Mouse (Mus musculus) 3T3-L1 (cell line): ENCODE measurements around the gene Sardh.

ENCODE experiments used
- DNase-seq: peaks from one replicate; pipeline ENCODE4 v3.0.0-alpha.2; 2015; ENCODE audit warnings: low read depth, low spot score

The Sardh gene

DNA sequence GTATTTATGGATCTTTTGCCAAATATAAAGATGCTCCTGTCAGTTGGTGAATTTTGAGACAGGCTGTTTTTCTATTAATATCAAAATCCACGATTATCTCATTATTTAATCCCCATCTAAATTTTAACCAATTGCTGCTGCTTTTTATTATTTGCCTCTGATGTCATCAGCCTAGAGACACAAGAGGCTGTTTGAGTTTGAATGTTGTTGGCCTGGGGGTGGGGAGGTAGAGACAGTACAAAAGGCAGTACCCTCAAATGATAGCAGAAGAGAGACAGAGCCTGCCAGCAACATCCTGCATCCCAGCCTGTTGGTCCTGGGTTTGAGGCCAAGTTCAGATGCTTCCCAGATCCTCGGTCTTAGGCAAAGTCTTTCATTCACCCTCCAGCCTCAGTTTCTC lies 73.9 kb downstream of the Sardh start:
- DNase-seq: no peak

DNA sequence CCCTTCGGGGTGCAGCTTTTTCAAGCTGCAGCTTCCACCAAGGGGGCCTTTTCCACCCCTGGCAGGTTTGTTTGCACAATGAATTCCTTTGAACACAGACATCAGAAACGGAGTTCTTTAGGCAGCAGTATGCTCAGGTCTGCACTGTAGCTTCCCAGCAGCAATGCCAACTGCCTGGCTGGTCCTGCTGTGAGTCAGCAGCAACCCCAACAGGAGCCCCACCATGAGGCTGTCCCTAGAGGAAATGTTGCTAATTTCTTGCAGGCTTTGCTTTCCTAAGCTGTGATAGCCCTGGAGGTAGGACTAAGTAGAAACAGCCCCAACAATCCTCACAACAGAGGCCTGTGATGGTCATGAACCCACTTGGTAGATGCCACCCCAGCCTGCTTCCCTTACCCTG lies 81.1 kb downstream of the Sardh start:
- DNase-seq: peak; percentile 86

DNA sequence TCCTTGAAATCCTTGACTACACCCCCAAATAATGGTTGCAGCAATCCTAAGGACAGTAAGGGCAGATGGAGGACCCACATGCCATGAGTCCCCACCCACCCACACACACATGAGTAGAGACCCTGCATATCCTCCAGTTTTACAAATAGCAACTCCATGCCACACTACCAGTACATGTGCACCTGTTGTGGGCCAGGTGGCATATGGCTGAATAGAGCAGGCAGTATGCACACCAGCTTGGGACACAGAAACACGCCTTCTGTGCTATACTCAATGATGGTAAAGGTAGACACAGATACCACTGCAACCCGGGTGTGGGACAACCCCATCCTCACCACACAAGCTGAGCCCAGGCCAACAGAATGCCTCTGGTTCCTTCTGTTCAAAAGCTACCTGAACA lies 82.1 kb downstream of the Sardh start:
- DNase-seq: no peak

DNA sequence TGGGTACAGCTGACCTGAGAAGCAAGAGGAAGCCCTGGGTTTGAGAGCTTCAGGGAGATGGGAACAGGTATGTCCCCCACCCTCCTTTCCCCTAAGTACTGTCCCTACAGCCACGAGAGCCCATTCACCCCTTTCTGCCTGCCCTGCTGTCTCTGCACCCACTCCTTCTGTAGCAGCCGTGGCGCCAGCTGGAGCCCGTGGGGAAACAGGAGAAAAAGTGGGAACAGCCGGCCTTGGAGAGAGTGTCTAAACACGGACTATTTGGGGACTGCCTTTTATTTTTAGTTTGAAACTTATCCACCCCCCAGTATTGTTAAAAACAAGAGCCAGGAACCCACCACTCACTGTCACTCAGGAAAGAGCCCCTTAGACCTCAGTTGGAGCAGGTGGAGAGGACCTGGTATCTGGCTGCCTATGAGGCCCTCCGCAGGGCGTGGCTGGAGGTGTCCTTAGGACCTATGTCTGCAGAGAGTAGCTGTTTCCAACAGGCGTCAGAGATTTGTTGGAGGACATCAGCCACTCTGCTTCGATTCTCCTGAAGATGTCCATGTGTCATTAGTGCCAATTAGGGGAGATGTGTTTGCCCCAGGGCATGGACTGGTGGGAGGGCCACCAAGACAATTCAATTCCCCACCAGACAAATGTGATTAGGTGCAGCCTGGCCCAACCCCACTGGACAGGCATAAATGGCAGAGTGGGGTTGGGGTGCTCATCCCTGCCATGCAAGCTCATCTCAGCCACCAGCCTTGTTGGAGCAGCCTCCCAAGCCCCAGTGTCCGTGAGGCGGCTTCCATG lies 83.1 kb downstream of the Sardh start, which contains the start of gene Dbh:
Dbh (plus strand) TSS at position 438 of the 795 bp plus-strand sequence.
- no peak for DNase-seq

DNA sequence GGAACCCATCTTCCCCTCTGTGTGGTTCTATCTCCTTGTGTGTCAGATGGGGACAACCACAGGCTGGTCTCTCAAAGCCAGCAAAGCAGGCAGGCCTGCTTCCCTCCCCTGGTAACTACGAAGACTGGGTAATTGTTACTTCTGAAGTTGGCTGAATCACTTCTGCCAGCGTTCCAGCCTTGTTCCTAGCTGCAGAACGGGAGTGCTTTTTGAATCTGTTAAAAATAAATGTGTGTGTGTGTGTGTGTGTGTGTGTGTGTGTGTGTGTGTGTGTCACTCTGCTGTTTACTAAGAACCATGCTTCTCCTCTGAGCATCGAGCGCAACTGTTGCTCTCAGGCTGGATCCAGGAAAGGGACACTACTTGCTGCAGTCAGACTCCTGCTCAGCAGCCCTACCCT lies 84.3 kb downstream of the Sardh start:
- DNase-seq: no peak

DNA sequence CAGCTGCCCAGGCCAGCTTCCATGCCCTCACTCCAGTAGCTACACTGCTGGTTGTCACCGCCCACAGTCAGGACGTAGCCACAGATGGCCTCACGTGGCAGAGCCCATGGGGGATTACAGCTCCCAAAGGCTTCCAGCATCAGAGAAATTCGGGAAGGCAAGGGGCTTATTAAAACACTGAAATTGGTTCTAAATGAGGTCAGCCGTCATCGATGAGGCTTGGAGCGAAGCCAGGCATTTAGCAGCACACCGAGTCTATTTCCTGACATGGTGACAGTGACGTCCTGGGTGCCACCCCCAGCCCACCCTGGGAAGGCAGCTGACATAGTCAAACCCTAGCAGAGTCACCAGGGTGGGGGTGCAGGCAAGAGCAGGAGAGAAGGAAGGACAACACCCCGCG lies 85.5 kb downstream of the Sardh start:
- no peak for DNase-seq

DNA sequence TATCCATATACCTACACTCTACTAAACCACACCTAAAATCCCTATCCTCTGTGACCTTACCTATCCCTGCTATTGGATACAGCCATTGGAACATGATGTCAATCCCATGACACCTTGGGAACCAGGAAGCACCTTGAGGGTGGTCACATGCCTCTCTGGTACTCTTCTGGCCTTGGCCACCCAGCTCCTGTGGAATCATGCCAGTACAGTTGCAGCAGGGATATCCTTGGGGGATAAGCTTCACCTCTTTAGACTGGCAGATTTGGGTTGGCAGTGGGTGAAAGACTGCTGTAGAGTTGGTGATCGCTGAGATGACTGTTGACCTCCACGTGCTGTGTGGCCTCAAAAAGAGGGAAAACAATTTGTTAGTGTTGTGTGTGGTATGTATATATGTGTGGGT lies 86.6 kb downstream of the Sardh start:
- DNase-seq: no peak

DNA sequence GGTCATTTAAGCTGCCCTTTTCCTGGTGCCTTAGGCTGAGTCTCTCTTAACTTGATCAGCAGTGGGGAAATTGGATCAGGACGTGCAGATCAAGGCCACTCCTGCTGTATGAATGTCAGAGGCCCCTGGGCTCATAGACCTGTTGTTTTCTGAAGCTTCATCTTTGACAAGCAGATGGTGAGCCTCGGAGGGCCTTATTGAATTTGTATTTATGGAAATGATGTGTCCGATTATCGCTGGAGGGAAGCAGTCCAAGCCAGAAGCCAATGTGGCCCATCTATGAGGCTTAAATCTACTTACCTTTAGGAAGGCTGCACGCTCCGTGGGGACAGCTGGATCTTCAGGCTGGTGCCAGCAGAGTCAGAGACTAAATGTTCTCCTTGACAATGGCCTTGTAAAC lies 91.5 kb downstream of the Sardh start:
- no peak for DNase-seq

DNA sequence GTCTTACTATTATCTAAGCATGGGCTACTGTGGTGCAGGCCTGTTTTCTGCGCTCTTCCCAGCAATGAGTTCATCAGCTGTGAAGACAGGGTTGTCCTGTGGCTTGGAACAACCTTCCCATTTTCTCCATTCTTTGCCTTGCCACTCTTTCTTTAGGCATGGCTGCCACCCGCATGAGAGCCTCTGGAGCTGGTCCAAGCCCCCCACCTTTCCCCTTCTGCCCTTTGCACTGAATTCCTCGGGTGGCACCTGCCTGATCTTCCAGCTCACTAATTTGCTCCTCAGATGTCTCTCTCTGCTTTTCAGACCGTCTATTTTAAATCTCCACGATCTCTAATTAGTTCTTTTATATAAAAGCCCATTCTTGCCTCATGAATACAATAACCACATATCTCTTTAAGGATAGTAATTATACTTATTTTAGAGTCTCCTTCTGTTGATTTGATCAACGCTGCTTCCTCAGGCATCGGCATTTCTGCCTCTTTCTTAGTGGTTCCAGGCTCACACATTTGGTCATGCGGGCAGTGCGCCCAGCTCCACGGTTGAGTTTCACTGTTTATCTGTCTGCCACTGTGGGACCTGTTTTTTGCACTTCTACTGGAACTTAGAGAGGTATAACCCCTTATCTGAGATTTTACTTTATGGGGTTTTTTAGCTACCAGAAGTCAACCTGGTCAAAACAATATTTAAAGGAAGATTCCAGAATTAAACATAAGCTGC lies 93.5 kb downstream of the Sardh start:
- no peak for DNase-seq

DNA sequence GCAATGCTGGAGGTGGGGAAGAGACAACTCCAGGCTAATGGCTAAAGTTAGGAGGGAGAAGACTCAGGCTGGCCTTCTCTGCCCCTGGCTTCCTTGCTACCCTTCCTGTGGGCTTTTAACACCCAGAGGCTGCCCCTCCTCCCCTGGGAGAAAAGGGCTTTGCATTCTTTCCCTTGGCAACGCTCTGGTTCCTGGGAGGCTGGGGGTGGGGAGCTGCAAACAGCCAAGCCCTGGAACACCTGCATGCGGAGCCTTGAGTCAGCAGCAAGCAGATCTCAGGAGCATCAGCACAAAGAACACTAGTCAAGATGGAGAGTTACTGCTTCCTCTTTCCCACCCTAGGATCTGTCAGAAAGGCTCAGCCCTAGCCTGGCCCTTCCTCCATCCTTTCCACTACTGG lies 98.7 kb downstream of the Sardh start:
- DNase-seq: no peak

DNA sequence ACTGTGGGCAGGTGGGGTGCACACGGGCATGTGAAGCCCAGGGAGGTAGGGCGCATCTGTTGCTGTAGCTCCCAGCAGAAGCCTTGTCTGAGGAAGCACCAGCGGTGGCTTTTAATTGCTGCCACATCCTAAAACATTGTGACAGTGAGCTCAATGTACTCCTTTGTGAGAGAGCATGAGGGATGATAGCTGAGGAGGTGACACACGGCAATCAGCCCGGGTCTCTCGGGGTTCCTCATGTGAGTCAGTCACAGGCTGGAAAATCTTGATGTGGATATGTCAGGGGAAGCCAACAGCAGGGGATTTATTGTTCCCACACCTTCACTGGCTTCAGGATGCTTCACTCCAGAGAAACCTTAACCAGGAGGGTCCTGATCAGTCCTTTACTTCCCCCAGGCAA lies 101.3 kb downstream of the Sardh start:
- DNase-seq: no peak

DNA sequence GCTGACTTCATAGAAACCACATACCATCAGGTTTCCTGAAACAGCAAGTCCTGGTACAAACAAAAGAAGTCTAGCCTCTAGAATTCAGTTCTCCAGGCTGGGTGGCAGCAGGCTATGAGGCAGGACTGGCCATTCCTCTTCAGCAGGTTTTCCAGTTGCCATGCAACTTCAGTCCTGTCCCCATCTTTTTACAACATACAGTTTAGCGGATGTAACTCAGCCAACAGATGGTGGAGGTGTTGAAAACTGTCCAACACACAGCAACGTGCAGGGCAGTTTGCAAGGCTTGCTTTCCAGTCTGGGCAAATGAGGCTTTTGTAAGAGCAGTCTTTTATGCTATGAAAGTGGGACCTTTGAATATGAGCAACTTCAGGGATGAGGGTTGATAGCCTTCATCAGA lies 103.2 kb downstream of the Sardh start:
- DNase-seq: no peak

DNA sequence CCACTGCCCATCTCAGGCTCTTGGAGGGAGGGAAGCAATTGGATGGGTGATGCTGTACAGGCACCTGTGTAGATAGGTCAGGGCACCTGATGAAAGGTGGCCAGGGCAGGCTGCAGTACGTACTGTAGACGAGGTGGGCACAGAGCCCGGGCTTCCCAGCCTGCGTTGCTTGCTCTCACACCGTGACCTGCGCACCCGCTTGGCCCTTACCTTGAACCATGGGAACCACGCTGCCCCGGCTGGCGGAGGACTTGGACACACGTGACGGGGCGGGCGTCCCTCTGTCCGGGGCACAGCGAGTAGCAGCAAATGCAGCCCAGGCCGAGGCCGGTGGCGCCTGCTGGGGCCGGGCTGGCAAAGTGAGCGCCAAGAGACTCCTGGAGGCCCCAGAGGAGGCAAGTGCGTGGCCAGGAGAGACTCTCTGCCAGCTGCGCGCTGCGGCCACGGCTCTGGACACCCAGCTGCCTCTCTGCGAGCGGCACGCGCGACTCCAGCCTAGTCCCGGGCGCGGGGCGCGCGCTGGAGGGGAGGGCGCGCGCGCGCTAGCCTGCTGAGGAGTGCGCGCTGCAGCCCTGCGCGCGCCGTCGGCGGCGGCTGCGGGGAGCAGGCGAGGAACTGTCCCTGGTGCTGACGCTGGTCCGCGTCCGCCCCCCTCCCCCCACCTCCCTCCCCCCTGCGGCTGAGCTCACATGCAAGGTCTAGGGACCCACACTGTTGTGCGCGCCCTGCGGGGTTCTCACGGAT lies 106.0 kb downstream of the Sardh start, which contains the start of gene Fam163b:
Fam163b (minus strand) TSS at position 542 of the 744 bp plus-strand sequence.
- no peak for DNase-seq
